Mouse (Mus musculus): ENCODE measurements around the gene Cdyl2.

Gene Cdyl2

DNA sequence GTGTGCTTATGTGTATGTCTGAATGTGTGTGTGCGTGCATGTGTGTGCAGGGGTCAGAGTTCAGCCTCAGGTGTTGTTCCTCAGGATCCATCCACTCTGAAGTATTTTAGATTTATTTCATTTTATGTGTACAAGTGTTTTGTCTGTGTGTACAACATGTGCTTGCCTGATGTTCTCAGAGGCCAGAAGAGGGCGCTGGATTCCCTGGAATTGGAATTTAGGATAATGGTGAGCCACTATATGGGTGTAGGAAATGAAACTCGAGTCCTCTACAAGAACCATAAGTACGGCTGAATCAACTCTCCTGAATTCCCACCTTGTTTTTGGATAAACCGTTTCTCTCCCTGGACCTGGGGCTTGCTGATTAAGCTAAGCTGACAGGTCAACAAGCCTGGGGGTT lies 61.2 kb downstream of the Cdyl2 start:
- no peak for DNase-seq (ENCODE audit: low spot score)

DNA sequence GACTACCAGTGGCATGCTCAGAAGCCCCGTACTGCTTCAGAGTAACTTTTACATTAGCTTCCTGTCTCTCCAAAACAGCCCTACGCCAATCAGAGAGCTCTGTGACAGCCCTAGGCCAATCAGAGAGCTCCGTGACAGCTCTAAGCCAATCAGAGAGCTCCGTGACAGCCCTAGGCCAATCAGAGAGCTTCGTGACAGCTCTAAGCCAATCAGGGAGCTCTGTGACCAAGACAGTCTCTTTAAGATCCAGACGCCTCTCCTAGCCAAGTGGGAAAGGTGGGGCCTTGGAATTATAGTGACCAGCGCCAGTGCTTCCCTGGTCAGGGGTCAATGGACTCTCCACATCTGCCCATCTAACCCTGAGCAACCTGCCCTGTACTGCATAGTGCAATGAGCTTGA lies 62.2 kb downstream of the Cdyl2 start:
- no peak for DNase-seq (ENCODE audit: low spot score)

DNA sequence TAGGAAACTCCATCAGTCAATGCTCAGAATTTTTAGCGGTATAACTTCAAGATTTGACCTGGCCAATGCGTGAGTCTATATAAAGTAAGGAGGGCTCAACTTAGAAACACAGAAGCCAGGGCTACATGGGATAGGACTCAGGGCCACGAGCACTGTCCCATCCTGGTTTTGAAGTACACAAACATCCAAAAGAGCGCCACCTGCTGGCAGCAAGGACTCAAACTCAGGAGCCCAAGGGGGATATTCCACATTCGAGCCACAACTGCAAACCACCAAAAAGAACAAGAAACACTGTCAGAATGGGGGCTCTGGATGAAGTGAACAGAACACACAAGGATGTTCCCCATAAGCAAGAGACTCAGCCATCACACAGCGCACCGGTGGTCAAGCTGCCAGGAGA lies 63.8 kb downstream of the Cdyl2 start:
- no peak for DNase-seq (ENCODE audit: low spot score)

DNA sequence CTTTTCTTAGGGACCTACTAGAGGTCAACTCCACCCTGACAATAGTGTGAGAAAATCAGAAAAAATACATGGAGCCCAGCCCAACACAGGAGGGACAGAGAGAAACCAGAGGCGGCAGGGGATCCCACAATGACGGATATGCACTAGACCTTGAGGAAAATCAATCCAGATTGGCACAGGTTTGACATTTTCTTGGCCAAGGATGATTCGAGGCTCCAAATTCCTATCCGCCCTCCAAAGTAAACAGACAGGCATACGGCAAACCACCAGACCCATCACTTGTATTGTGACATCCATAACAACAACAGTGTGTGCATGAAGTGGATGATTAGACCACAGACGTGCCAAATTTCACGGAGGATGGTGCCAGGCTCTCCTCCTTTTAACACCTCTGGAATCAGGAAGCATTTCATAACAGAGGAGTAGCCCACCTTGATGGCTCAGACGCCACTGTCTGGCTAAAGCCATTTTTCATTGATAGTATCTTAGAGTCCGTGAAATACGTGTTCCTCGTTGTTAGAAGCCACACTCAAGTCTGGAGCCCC lies 65.9 kb downstream of the Cdyl2 start:
- no peak for DNase-seq (ENCODE audit: low spot score)

DNA sequence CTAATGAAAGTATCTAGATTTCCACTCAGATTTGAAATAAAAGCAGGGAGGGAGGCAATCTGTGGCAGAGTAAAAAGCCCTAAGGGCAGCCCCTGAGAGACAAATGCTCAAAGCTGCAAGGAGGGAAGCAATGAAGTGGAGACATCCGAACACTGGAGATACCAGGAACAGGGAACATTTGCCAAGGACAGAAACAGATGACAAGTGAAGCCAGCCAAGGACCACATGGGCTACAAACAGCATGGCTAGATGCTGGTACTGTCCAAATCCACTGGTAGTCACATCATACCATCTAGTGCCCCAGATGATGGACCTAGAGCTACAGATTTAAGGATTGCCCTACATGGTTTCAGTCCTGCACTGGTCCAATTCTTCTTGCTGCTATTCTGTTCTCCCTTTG lies 71.3 kb downstream of the Cdyl2 start:
- no peak for DNase-seq (ENCODE audit: low spot score)

DNA sequence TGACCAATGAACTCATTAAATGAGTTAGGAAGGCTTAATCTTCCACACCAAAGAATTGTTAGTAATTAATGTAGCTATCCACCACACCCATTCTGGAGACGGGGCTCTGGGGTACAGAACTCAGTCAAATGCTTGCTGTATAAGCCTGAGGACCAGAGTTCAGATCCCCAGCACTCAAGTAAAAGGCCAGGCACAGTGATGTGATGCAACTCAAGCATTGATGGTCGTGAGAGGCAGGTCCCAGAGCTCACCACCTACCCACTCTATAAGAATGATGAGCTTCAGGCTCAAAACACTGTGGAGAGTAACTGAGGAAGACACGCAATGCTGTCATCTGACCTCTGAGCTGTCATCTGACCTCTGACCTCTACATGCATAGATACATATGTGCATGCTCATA lies 76.0 kb downstream of the Cdyl2 start:
- no peak for DNase-seq (ENCODE audit: low spot score)

DNA sequence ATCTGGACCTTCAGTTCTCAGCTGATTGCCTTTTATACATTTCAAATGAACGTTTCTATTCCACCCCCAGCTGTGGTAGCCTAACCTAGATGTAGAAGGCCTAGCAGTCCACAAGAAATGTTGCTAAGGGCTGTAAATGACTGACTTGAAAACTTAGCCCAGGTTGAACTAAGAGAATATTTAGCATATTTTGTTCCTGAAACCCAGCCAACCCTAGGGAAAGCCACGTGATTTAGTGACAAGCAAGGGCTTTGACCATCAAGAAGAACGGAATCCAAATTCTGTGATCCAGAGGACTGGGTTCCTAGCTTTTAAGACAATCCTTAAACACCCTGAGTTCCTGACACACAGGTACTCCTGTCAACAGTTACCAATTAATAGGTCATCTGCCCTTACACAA lies 77.9 kb downstream of the Cdyl2 start:
- no peak for DNase-seq (ENCODE audit: low spot score)

DNA sequence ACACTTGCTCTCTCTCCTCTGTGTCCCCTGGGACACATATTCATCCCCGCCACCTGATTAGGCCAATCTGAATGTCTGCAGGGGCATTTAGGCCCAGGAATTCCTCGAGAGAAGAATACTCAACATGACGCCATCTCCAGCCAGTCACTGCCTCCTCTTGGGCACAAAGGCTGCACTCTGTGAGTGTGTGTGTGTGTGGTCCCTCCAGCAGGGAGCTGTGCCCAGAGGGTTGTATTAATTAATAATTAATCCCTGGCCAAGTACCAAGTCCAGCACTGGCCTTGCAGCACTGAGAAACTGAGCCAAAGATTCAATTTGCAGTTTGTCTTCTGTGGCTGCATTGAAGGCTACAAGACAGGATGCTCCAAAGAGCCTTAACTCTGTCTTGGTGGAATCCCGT lies 79.8 kb downstream of the Cdyl2 start:
- no peak for DNase-seq (ENCODE audit: low spot score)

DNA sequence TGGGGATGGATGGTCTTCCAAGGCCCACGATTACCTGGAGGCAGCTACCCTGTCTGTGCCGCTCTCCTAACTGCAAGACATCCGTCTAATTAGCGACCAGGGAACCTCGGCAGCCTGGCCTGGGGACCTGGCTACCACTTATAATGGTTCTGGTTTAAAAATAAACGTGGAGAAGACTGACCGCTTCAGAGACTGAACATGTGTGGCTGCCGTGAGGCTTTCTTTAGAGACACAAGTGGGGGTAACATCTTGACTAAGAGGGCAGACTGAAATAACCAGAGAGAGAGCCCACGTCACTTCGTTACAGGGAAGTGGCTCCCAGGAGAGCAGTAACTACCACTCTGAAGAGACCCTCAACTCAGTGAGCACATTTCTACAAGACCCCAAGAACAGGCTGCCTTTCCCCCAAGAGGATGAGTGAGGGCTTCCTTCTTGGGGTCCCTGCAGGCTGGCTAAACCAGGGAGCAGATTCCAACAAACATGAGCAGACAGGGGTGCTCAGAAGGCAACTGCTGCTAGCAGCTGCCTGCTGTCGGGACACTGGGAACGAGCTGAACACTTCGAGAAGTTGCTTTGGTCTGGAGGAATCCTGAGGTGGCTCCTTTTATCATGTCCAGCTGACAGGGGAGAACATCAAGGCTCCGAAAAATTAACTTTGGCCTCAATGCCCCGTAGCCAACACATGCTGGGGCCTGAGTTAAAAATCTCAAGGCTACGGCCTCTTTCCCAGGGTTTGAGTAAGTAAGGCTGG lies 82.6 kb downstream of the Cdyl2 start:
- DNase-seq (ENCODE audit: low spot score): no peak

DNA sequence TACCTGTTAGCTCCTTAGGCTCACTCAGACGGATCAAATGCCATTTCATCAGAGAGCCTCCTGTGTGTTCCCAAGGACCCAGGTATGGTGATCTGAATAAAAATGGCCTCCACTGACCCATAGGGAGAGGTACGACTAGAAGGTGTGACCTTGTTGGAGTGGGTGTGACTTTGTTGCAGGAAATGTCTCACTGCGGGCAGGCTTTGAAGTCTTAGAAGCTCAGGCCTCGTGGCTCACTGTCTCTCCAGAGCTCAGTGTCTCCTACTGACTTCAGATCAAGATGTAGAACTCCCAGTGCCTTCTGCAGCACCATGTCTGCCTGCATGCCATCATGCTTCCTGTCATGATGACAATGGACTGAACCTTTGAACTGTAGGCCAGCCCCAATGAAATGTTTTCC lies 87.4 kb downstream of the Cdyl2 start:
- no peak for DNase-seq (ENCODE audit: low spot score)

DNA sequence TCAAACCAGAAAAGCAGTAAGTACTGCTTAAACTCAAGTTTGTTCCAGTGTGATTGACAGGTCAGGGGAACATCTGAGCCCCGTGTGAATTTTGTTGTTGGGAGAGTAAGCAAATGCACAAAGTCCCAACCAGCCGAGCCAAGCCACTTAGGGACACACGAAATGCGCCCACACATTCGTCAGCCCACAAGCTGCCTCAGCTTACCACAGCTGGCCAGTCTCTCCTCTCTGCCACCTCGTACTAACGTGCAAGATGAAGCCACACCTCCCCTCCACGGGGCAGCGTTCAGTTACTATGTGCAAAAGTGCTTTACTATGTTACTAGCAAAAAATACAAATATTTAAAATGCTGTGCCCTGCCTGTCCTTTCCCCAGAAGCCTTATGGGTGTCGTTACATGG lies 91.9 kb downstream of the Cdyl2 start:
- DNase-seq (ENCODE audit: low spot score): no peak

DNA sequence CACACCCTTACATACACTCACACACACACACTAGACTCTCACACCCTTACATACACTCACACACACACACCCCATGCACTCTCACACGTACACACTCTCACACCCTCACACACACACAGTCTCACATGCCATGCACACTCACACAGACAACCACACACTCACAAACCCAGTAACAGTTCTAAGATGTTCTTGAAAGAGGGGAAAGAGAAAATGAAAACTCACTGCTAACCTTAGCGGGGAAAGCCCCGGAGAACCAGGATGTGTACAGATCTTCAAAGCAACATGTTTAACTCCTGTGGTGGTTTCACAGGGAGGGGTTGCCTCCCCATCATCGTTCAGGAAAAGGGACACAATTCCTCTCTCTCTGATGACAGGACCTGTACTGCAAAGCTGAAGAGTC lies 94.8 kb downstream of the Cdyl2 start:
- no peak for DNase-seq (ENCODE audit: low spot score)

DNA sequence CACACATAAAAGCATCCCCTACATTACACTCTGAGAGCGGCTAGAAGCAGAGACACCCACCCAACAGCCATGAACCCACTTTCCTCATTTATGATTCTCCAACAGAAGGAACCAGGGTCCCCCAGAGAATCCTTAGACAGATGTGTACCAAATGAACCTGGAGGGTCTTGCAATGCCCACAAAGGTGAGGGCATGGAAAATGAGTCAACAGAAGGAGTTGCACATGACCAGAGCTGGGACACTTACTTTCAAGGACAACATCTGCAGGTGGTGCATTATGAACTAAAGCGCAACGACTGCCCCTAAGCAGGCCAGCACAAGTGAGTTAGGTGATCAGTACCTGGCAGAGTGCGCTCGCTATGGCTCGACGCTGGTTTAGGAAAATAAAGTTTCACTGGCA lies 95.6 kb downstream of the Cdyl2 start:
- DNase-seq (ENCODE audit: low spot score): no peak

DNA sequence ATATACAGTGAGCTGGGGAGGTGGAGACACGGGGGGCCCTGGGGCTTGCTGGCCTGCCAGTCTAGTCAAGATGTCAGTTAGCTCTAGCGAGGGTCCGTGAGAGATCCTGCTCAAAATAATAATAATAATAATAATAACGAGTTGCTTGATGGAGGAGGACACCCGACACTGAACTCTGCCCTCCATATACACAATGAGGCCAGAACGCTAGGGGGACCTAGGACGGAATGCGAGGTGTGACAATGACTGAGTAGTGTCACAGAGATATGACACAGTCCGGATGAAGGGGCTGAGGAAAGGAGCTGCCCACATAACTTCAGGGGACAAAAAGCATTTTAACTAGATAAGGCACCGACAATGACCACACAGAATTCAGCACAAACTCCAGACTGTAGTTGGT lies 96.4 kb downstream of the Cdyl2 start:
- DNase-seq (ENCODE audit: low spot score): no peak

DNA sequence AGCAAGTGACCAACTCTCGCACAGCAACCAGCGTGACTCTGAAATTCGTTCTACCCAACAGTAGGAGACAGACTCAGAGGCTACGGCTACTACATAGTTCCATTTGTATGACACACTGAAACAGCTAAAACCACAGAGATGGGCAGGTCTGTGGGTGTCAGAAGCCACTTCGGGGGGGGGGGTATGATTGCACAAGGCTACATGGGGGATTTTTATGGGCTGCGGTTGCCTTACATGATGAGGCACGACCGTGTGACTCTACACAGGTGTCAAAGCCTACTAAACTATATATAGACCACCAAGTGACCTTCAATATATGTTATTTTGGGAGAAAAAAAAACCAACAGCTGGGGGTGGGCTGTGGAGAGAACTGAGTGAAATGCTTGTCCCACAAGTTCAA lies 96.8 kb downstream of the Cdyl2 start:
- DNase-seq (ENCODE audit: low spot score): no peak

DNA sequence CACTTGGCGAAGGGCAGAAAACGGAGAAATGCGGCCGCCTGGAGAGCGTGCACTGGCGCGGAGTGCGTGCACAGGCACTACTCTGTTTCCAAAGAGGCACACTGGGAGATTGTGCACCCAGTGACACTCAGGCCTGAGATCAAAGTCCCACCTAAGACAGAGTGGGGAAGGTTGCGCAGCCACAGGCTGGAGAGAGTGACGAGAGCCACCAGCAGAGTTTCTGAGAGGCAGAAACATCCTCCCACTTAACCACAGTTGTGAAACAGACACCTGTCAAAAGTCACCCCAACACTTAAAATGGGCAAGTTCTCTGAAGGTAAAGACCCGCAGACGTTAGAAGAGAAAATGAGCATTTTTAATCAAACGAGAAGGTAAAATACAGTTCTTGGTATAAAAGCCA lies 97.5 kb downstream of the Cdyl2 start:
- no peak for DNase-seq (ENCODE audit: low spot score)

DNA sequence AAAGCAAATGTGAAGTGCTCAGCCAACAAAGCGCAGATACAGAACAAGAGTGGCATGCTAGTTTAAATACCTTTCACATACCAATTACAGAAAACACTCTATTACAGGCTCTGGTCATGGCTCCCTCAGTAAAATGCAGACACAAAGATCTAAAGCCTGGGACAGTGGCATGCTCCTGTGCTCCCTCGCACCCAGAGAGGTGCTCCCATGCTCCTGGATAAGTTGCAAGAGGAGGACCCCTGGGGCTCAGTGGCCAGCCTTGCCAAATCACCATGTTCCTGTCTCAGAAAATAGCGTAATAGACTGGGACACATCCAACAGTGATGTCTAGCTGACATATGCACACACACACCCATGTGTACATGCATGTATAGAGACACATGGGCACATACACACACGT lies 98.4 kb downstream of the Cdyl2 start:
- DNase-seq (ENCODE audit: low spot score): no peak

DNA sequence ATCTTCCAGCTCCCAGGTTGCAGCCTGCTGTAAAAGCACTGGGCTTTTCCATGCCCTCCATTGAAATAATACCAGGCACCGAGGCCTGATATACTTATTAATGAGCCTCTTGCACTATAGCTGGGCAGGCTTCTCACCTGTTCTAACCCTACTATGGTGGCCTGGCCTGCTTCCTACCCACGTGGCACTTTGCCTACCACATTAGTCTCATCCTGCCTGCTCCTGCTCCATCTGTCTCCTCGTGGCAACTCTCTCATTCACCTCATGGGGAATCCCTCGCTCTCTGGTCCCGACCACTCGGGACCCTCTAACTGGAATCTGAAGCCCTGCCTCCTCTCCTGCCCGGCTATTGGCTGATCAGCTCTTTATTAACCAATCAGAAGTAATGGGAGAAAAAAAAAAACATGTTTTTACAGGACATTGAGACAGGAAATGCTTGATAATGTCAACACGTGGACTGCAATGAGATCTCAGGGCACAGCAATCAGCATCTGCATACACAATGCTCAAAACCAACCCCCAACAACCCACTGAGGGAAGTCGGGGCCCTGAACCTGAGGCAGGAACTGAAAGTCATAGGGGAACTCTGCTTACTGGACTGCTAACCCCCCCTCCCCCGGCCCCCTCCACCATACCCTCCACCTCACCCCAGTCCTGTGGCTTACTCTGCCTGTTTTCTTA lies 99.2 kb downstream of the Cdyl2 start:
- DNase-seq (ENCODE audit: low spot score): no peak

DNA sequence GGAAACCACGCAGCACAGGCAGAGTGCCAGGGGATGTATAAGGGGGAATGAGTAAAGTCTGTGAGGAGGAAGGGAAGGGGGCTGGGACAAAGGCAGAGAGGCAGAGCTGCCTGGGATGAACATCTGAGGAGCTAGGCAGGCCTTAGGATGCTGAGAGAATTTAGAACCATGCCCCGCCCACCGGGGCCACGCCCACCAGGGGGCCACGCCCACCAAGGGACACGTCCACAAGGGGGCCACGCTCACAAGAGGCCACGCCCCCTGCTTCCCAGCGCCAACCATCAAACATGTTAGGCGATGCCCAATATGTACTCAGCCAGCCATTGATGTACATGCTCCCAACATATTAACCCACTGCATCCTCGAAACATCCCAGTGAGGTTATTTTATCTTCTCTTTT lies 102.7 kb downstream of the Cdyl2 start:
- DNase-seq (ENCODE audit: low spot score): no peak

DNA sequence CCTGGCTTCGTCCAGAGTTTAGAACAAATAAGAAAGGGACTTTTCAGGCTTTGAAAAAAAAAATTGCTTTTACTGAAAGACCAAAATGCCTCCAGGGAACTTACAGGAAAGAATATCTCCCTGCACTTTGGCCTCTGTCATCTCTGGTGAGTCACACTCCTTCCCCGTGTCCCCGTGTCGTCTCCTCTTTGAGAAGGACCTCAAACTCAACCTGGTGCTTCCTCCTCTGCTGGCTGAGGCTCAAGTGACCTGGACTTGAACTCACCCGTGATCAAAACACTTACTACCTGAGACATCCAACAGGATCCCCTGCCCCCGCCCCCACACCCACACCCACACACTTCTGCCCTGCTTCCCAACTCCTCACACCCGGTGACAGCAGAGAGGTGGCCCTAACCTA lies 103.8 kb downstream of the Cdyl2 start:
- no peak for DNase-seq (ENCODE audit: low spot score)

DNA sequence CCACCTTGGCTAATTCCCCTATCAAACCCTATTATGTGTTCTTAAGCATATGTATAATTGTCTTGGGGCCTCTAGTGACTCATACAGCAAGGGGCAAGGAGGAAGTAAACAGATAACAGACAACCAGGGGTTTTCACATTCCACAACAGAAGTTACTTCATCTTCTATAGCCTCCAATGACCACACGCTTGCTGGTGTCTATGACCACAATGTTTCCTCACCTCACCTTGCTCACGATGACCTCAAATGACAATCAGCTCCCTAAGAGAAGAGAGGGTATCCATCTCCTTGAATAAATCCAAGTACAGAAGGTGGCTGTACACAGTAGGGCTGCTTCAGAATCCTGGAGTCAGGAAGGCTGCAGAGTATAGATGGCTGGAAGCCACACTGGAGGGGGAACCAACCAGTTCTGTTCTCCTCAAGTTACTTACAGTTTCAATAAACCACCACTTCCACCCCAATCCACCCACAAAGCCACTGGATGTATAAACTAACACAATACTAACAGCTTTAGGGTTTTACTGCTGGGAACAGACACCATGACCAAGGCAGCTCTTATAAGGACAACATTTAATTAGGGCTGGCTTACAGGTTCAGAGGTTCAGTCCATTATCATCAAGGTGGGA lies 104.8 kb downstream of the Cdyl2 start:
- DNase-seq (ENCODE audit: low spot score): no peak

DNA sequence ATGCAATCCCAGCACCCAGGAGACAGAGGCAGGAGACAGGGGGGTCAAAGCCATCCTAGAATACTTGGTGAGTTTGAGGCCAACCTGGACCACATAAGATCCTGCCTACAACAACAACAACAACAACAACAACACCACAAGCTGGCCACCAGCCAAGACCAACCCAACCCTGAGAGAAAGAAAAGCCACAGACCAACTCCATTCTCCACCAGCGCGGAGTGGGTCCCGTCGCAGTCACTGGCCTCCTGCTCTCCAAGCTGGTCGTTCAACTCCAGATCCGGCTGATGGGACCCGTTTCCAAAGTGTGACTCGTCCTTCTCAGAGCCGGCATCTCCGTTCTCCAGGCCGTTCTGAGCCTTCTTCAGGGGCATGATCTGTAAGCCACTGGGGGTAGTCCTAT lies 109.2 kb downstream of the Cdyl2 start:
- DNase-seq (ENCODE audit: low spot score): no peak

DNA sequence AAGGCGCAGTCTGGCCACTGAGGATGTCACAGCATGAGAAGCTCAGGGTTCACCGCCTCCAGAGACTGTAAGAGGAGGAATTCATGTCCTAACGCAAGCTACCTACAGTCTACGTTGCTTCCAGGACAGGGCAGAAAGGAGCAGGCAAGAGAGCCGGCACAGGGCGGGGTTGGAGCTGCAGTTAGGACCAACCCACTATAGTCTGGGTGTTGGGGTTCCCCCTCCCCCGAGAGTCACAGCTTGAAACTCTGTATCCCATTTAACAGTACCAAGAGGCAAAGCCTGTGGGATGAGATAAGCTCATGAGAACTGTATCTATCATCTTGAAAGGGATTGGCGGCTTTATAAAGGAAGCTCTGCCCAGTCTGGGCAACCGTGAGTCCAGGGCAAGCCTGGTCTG lies 110.5 kb downstream of the Cdyl2 start:
- DNase-seq (ENCODE audit: low spot score): no peak
